Mouse (Mus musculus) kidney, adult 2 months (tissue): ENCODE results near the gene Tmem240. TPM values are rescaled to one million over a fixed set of nuclear protein-coding genes. Genes with fewer than 3 reads are reported as not detected.

Experiments
- DNase-seq: peaks from one replicate; pipeline ENCODE4 v3.0.0; 2021
- H3K27ac ChIP-seq: fragments of 200-500 bp; 2 replicates; pipeline ENCODE4 v1.5.1; 2012; ENCODE audit warnings: low read depth, low read length, control low read depth, inconsistent platforms; ENCODE audit not compliant: insufficient read depth
- H3K27me3 ChIP-seq: fragments of 200-500 bp; replicated peaks from 2 replicates; pipeline ENCODE4 v1.6.1; 2012; ENCODE audit warnings: mild to moderate bottlenecking, moderate library complexity, low read length, inconsistent platforms; ENCODE audit not compliant: control insufficient read depth, insufficient read depth
- H3K36me3 ChIP-seq: fragments of 200-500 bp; 2 replicates; pipeline ENCODE4 v1.6.1; 2012; ENCODE audit warnings: mild to moderate bottlenecking, moderate library complexity, low read length, inconsistent platforms; ENCODE audit not compliant: control insufficient read depth, insufficient read depth
- H3K4me1 ChIP-seq: fragments of 200-500 bp; 2 replicates; pipeline ENCODE4 v1.6.1; 2011; ENCODE audit warnings: low read length; ENCODE audit not compliant: control insufficient read depth, insufficient read depth
- H3K4me3 ChIP-seq: fragments of 200-500 bp; 2 replicates; pipeline ENCODE4 v1.5.1; 2011; ENCODE audit warnings: mild to moderate bottlenecking, low read depth, low read length, control low read depth; ENCODE audit not compliant: insufficient read depth
- CTCF ChIP-seq: fragments of 200-500 bp; conservative IDR thresholded peaks from 2 replicates; pipeline ENCODE4 v1.5.1; 2011; ENCODE audit warnings: low read depth, mild to moderate bottlenecking, control low read depth, low read length, moderate library complexity, mixed read lengths; ENCODE audit not compliant: insufficient read depth, insufficient read length
- POLR2A ChIP-seq: fragments of 200-500 bp; IDR thresholded peaks from one replicate; pipeline ENCODE4 v1.6.1; 2011; ENCODE audit warnings: low read depth, low read length, control low read depth
- WGBS: fragments of 180-500 bp; shearing (Covaris S2); methylation state at CpG from one replicate; pipeline ENCODE4 v1.1.7; 2018; 5-methylcytosine and 5-hydroxymethylcytosine counted together
- polyA plus RNA-seq: library from polyadenylated mRNA; depleted of rRNA; stranded (reverse); fragments of >200 nt; gene quantifications from 2 replicates; pipeline ENCODE4 v1.2.3, GENCODE M21; 2012

Gene Tmem240
- polyA plus RNA-seq, 1 experiment = 0.67 TPM

DNA sequence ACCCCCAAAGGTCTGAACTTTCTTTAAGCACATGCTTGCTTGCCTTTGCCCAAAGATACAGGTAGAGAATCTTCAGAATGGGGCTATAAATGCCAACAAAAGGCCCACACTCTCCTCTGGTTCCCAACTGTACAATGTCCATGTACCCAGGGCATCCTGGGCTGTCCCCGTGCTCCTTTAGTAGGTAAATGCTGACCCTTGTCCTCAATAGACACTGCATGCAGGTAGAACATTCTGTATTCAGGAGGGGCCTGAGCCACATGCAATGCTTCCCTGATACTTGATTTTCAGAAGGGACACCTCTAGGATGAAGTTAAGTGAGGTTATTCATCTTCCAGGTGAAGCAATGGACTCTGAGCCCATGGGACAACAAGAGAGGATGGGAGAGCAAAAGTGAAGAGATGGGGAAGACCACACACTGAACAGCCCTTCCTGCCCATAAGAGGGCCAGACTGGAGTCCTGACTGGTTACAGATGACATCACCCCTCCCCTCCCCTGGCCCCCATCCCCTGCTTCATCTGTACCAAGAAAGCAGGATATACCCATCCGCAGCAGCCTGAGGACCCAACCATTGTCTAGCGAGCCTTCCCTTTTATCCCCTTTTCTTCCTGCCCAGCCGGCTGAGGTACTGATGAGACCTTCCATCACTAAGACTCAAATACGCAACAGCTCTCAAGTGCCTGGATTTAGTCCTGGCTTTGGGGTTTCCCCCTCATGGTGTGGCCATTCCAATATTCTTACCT is 38.9 kb downstream of the Tmem240 start:
- 38% methylated on average over 5 of the region's 5 CpGs for WGBS
- Histone ChIP-seq H3K27ac (no peak overlapping the region), H3K4me3 (peak overlapping the region; percentile 69), H3K4me1 (peaks cover 46% of the 10 kb centered on the region), H3K27me3 (no peaks in the 10 kb centered on the region), H3K36me3 (no peaks in the 10 kb centered on the region)
- TF ChIP-seq CTCF (no peak), POLR2A (no peak)
- peak; percentile 55 for DNase-seq

DNA sequence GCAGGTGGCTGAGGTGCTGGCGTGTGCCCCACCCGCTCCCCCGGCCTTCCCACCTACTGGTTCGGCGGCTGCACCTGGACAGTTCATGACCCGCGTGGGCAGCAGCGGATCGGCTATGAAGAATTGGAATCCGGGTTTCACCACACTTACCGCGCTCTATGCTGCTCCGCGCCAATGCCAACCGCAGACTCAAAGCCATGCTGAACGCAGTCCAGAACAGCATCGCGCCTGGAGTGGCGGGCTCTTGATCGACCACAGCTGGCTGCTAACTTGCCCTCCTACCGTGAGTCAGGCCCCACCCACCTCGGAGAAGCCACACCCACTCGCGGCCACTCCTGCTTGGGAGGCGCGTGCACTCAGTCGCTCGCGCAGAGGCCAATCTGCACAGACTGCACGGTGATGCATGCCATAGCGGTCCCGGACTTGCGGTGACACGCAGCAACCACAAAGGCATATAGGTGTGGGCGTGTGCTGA is 39.7 kb downstream of the Tmem240 start, which contains the start of gene Vwa1:
Gene Vwa1 (minus strand): TSS at position 419 of the 475 bp plus-strand sequence.
- peak; percentile 91 for TF ChIP-seq POLR2A
- no peak for TF ChIP-seq CTCF
- under 1% methylated on average over 35 of the region's 35 CpGs for WGBS
- no peaks in the 10 kb centered on the region for H3K36me3 ChIP-seq
- H3K27me3 ChIP-seq = no peaks in the 10 kb centered on the region
- peaks cover 42% of the 10 kb centered on the region for H3K4me1 ChIP-seq
- DNase-seq = peak; percentile 95
- H3K4me3 ChIP-seq = peak within 1 kb of the TSS; percentile 69
- H3K27ac ChIP-seq = peak within 1 kb of the TSS; percentile 42; the same call in 1 of the 2 replicates

DNA sequence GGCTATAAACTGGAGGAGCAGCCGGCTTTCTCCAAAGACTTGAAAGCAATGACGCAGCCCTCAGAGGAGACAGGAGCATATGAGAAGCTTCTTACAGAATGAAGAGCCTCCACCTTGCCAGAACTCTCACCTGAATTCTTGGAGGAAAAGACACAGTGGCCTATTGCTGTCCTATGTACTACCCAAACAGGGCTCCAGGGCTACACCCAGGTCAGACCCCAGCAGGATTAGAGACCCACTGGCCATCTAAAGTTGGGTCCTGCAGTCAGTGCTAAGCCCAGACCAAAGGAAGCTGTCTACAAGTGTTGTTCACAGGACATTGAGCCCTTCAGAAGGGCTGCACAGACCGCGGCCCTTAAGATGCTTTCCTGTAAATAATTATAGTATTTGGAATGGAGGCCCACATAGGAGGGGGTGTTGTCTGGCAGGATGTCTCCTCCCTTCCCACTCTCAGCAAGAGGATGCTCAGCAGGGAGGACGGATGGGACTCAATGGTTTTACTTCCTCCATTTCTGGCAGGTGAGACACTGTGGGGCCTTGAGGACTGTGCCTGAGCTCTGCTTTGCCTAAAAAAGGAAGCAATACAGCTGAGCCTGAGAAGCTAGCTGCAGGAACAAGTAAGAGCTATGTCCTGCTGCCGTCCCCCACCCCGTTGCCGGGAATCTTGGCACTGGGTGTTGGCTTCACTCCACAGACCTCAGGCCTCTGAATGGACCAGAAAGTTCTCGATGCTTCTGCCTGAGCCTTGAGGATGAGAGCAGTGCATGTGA is 40.6 kb downstream of the Tmem240 start:
- TF ChIP-seq CTCF = no peak
- TF ChIP-seq POLR2A = no peak
- peak; percentile 84 for DNase-seq
- Histone ChIP-seq H3K4me1 (peaks cover 39% of the 10 kb centered on the region), H3K4me3 (no peak overlapping the region), H3K27ac (peak overlapping the region; percentile 42; the same call in 1 of the 2 replicates), H3K36me3 (no peaks in the 10 kb centered on the region), H3K27me3 (no peaks in the 10 kb centered on the region)
- WGBS = 21% methylated on average over 9 of the region's 9 CpGs

DNA sequence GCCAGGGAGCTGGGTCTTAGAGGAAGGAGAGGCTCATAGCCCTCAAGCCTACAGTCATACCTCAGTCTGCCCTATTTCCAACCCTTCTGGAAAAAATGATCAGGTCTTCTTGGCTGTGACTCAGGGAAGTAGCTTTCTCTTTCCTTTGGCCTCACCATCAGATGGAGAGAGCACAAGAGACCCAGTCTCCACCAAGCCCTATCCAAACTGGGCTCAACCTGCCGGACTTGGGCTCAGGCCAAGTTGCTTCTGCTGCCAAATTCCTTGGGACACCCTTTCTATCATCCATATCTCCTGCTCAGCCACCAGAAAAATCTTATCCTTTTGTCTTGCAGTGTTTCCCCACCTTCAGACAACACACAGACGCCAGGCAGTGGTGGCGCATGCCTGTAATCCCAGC is 41.3 kb downstream of the Tmem240 start:
- Histone ChIP-seq H3K36me3 (no peaks in the 10 kb centered on the region), H3K4me1 (peaks cover 34% of the 10 kb centered on the region), H3K4me3 (no peak overlapping the region), H3K27ac (peak overlapping the region; percentile 42), H3K27me3 (no peaks in the 10 kb centered on the region)
- WGBS = 68% methylated on average over 3 of the region's 3 CpGs
- DNase-seq = peak; percentile 70
- no peak for TF ChIP-seq CTCF
- no peak for TF ChIP-seq POLR2A

DNA sequence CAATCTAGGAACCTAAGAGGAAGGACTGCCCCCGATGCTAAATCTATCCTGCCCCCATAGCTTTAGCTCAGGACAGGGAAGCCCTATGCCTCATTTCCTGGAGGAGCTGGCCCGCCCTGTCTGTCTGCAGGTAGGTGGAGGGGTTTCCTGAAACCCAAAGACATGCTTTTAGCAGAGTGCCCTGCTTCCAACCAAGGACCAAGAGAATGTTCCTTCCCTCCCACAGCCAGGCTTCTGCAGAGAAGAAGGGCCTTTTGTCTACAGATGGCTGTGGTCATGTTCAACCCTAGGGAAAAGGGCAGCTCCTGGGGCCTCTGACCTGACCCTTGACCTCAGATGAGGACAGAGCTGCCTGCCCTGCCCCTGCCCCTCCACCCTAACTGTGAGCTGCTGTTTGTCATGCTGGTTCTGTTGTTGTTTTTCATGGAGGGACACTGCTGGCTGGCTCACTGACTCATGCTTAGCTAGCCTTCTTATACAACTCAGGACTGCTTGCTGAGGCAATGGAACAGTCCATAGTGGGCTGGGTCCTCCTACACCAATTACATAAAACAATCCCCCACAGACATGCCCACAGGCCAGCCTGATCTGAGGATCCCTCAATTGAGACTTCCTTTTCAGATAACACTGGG is 42.2 kb downstream of the Tmem240 start:
- no peak for TF ChIP-seq POLR2A
- no peak for TF ChIP-seq CTCF
- H3K4me1 ChIP-seq = peaks cover 26% of the 10 kb centered on the region
- WGBS = 63% methylated on average over 2 of the region's 2 CpGs
- peak overlapping the region; percentile 36; the same call in 1 of the 2 replicates for H3K27ac ChIP-seq
- no peaks in the 10 kb centered on the region for H3K36me3 ChIP-seq
- peak; percentile 32 for DNase-seq
- H3K27me3 ChIP-seq = no peaks in the 10 kb centered on the region
- no peak overlapping the region for H3K4me3 ChIP-seq

DNA sequence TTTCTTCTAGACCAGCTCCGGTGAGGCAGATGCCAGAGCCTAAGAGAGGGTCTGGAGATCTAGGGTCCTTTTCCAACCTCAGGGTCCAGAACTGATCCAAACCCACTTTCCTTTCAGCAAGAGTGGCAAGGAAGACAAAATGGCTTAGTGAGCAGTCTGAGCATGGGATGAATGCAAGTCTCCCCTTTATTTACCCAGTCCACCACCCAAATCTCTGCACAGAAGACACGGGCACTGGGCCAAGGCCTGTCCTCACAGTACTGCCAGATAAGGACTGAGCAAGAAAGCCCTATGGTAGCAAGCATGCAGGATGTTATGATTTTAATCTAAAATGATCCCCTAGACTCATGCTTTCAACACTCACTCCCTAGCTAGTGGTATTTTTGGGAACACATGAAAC is 43.2 kb downstream of the Tmem240 start:
- H3K4me1 ChIP-seq = peaks cover 17% of the 10 kb centered on the region
- H3K4me3 ChIP-seq = no peak overlapping the region
- H3K27me3 ChIP-seq = no peaks in the 10 kb centered on the region
- no peaks in the 10 kb centered on the region for H3K36me3 ChIP-seq
- H3K27ac ChIP-seq = no peak overlapping the region
- DNase-seq = no peak
- TF ChIP-seq POLR2A = no peak
- TF ChIP-seq CTCF = no peak
- 75% methylated on average over 2 of the region's 2 CpGs for WGBS
